Mouse (Mus musculus): ENCODE data around the gene BC035947. TPM values are rescaled to one million over a fixed set of nuclear protein-coding genes. Genes with fewer than 3 reads are reported as not detected.
A peak's percentile ranks its signal among the peaks of the same experiment; 100 is the strongest.

BC035947 gene
- polyA plus RNA-seq, 1 experiment from 2014 or later: 0.30 TPM

DNA sequence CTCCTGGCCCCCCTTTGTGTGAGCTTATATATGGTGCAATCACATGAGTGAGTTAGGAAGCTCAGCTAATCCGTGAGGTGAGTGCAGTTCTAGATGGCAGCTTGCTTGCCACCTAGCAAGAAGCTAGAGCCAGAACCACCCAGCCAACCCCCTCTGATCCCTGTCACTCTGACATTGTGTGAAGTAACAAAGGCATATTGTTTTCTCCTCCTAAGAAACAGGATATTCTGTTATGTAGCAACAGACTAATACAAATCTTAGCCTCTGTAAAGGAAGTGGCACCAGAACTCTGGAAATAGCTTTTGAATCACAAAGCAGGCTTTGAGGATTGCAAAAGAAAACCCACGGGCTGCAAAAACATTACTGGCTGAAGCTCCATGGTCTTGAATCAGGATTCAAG, 27.6 kb downstream of the BC035947 start:
- Histone ChIP-seq H3K4me3 (ENCODE audit: low read depth, low read length) (no peak overlapping the region), H3K27me3 (ENCODE audit: control insufficient read depth, insufficient read depth, low read length) (no peaks in the 10 kb centered on the region), H3K4me2 (no peak overlapping the region), H3K9ac (ENCODE audit: low read length) (no peak overlapping the region), H3K27ac (ENCODE audit: low read depth, low read length) (no peak overlapping the region), H3K9me3 (ENCODE audit: control insufficient read depth, low read length) (no peaks in the 10 kb centered on the region), H3K4me1 (ENCODE audit: control insufficient read depth, insufficient read depth, low read length) (peaks cover 6% of the 10 kb centered on the region; the same call in 1 of the 2 replicates), H3K36me3 (ENCODE audit: control insufficient read depth, insufficient read depth, low read length) (no peaks in the 10 kb centered on the region)
- 54% methylated on average over 2 of the region's 2 CpGs for WGBS
- ATAC-seq (ENCODE audit: low FRiP score) (no peak), DNase-seq (ENCODE audit: low spot score, missing footprints) (no peak)

DNA sequence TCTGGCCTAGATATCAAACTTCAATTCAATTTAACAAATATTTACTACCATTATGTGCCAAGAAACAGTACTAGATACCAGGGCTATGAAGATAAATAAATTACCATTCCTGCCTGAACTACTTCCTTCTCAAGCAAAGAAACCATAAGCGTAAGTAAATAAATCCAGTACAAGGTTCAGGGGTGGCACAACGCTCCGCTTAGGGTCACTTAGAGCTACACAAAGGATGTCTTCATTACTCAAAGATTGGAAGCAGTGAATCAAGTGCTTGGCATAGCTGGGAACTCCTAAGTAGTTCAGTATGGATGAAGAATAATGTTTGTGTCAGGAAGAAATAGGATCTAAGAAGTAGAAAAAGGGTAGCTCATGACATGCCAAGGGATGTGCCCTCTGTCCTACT, 28.5 kb downstream of the BC035947 start:
- Histone ChIP-seq H3K9ac (ENCODE audit: low read length) (no peak overlapping the region), H3K27ac (ENCODE audit: low read depth, low read length) (no peak overlapping the region), H3K4me1 (ENCODE audit: control insufficient read depth, insufficient read depth, low read length) (peaks cover 6% of the 10 kb centered on the region; the same call in 1 of the 2 replicates), H3K36me3 (ENCODE audit: control insufficient read depth, insufficient read depth, low read length) (no peaks in the 10 kb centered on the region), H3K27me3 (ENCODE audit: control insufficient read depth, insufficient read depth, low read length) (no peaks in the 10 kb centered on the region), H3K9me3 (ENCODE audit: control insufficient read depth, low read length) (no peaks in the 10 kb centered on the region), H3K4me2 (no peak overlapping the region), H3K4me3 (ENCODE audit: low read depth, low read length) (no peak overlapping the region)
- WGBS: 98% methylated on average over 3 of the region's 3 CpGs
- no peak for DNase-seq (ENCODE audit: low spot score, missing footprints)
- no peak for ATAC-seq (ENCODE audit: low FRiP score)

- no peak for DNase-seq (ENCODE audit: low spot score, missing footprints)
- H3K4me3 ChIP-seq (ENCODE audit: low read depth, low read length): no peak overlapping the region
- no peak overlapping the region for H3K9ac ChIP-seq (ENCODE audit: low read length)
- H3K4me1 ChIP-seq (ENCODE audit: control insufficient read depth, insufficient read depth, low read length): no peaks in the 10 kb centered on the region
- H3K4me2 ChIP-seq: no peak overlapping the region
- no peaks in the 10 kb centered on the region for H3K9me3 ChIP-seq (ENCODE audit: control insufficient read depth, low read length)
- H3K27me3 ChIP-seq (ENCODE audit: control insufficient read depth, insufficient read depth, low read length): no peaks in the 10 kb centered on the region
- no peak overlapping the region for H3K27ac ChIP-seq (ENCODE audit: low read depth, low read length)
- H3K36me3 ChIP-seq (ENCODE audit: control insufficient read depth, insufficient read depth, low read length): peaks cover 5% of the 10 kb centered on the region
- WGBS: 92% methylated on average over 5 of the region's 5 CpGs
- ATAC-seq (ENCODE audit: low FRiP score): no peak
Measured at GRCm38 (mm10) chr1:78472441-78472840, 39.5 kb downstream of the BC035947 start.

DNA sequence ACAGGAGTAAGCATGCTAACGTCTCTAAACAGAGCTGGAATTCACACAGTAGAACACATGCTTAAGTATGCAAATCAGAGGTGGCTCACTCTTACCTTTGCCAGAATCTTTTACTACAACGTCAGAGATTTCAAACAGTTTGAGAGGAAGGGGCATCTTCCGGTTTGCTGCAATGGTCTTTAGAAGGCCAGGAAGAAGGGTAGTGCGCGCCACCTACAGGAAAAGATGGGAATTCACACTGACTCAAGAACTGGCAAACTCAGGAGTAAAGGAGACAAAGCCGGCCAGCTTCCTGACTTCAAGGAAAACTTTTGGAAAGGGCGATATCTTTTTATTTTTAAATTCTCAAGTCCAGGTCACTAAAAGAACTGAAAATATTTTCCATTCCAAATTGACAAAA, 57.3 kb downstream of the BC035947 start:
- H3K36me3 ChIP-seq (ENCODE audit: control insufficient read depth, insufficient read depth, low read length): no peaks in the 10 kb centered on the region
- no peaks in the 10 kb centered on the region for H3K27me3 ChIP-seq (ENCODE audit: control insufficient read depth, insufficient read depth, low read length)
- ATAC-seq (ENCODE audit: low FRiP score) (peak; percentile 7; the same call in 1 of the 2 replicates), DNase-seq (ENCODE audit: low spot score, missing footprints) (peak; percentile 92)
- no peak overlapping the region for H3K27ac ChIP-seq (ENCODE audit: low read depth, low read length)
- no peak overlapping the region for H3K4me2 ChIP-seq
- no peak overlapping the region for H3K4me3 ChIP-seq (ENCODE audit: low read depth, low read length)
- H3K9ac ChIP-seq (ENCODE audit: low read length): no peak overlapping the region
- H3K4me1 ChIP-seq (ENCODE audit: control insufficient read depth, insufficient read depth, low read length): no peaks in the 10 kb centered on the region
- H3K9me3 ChIP-seq (ENCODE audit: control insufficient read depth, low read length): no peaks in the 10 kb centered on the region
- WGBS: 27% methylated on average over 7 of the region's 7 CpGs

DNA sequence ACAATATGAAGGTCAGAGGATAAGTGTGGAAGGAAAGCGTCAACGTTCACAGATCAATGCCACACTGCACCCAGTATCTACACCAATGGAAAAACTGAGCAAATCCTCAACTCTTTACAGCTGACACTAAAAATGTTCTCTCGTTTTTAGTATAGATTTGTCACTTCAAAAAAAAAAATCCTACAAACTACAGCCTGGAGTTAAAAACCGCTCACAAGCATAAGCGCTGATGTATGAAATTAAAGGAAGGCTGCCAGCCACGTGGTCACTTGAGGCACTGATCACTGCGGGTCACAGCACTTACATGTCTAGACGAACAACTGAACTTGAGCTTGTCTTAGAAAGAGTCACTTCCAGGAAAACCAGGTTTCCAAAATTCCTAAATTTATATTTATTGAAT, 58.1 kb downstream of the BC035947 start:
- H3K27ac ChIP-seq (ENCODE audit: low read depth, low read length): no peak overlapping the region
- H3K9ac ChIP-seq (ENCODE audit: low read length): no peak overlapping the region
- H3K4me2 ChIP-seq: no peak overlapping the region
- ATAC-seq (ENCODE audit: low FRiP score) (no peak), DNase-seq (ENCODE audit: low spot score, missing footprints) (no peak)
- H3K36me3 ChIP-seq (ENCODE audit: control insufficient read depth, insufficient read depth, low read length): no peaks in the 10 kb centered on the region
- H3K9me3 ChIP-seq (ENCODE audit: control insufficient read depth, low read length): no peaks in the 10 kb centered on the region
- no peak overlapping the region for H3K4me3 ChIP-seq (ENCODE audit: low read depth, low read length)
- no peaks in the 10 kb centered on the region for H3K27me3 ChIP-seq (ENCODE audit: control insufficient read depth, insufficient read depth, low read length)
- WGBS: 93% methylated on average over 8 of the region's 8 CpGs
- H3K4me1 ChIP-seq (ENCODE audit: control insufficient read depth, insufficient read depth, low read length): no peaks in the 10 kb centered on the region

- WGBS: 86% methylated on average over 6 of the region's 6 CpGs
- ATAC-seq (ENCODE audit: low FRiP score) (no peak), DNase-seq (ENCODE audit: low spot score, missing footprints) (no peak)
- H3K9ac ChIP-seq (ENCODE audit: low read length): no peak overlapping the region
- no peak overlapping the region for H3K27ac ChIP-seq (ENCODE audit: low read depth, low read length)
- H3K4me2 ChIP-seq: no peak overlapping the region
- no peaks in the 10 kb centered on the region for H3K36me3 ChIP-seq (ENCODE audit: control insufficient read depth, insufficient read depth, low read length)
- no peaks in the 10 kb centered on the region for H3K4me1 ChIP-seq (ENCODE audit: control insufficient read depth, insufficient read depth, low read length)
- no peak overlapping the region for H3K4me3 ChIP-seq (ENCODE audit: low read depth, low read length)
- no peaks in the 10 kb centered on the region for H3K9me3 ChIP-seq (ENCODE audit: control insufficient read depth, low read length)
- no peaks in the 10 kb centered on the region for H3K27me3 ChIP-seq (ENCODE audit: control insufficient read depth, insufficient read depth, low read length)
Measured at GRCm38 (mm10) chr1:78452544-78452943, 59.4 kb downstream of the BC035947 start.

GRCm38 (mm10) chr1:78451070-78451854, 60.7 kb downstream of the BC035947 start:
- WGBS: 83% methylated on average over 12 of the region's 12 CpGs
- ATAC-seq (ENCODE audit: low FRiP score) (no peak), DNase-seq (ENCODE audit: low spot score, missing footprints) (no peak)
- no peaks in the 10 kb centered on the region for H3K4me1 ChIP-seq (ENCODE audit: control insufficient read depth, insufficient read depth, low read length)
- no peak overlapping the region for H3K4me3 ChIP-seq (ENCODE audit: low read depth, low read length)
- no peak overlapping the region for H3K4me2 ChIP-seq
- H3K27ac ChIP-seq (ENCODE audit: low read depth, low read length): no peak overlapping the region
- no peaks in the 10 kb centered on the region for H3K27me3 ChIP-seq (ENCODE audit: control insufficient read depth, insufficient read depth, low read length)
- H3K9ac ChIP-seq (ENCODE audit: low read length): no peak overlapping the region
- H3K36me3 ChIP-seq (ENCODE audit: control insufficient read depth, insufficient read depth, low read length): no peaks in the 10 kb centered on the region
- H3K9me3 ChIP-seq (ENCODE audit: control insufficient read depth, low read length): no peaks in the 10 kb centered on the region

- H3K36me3 ChIP-seq (ENCODE audit: control insufficient read depth, insufficient read depth, low read length): peaks cover 5% of the 10 kb centered on the region; the same call in 1 of the 2 replicates
- 86% methylated on average over 1 of the region's 1 CpGs for WGBS
- DNase-seq (ENCODE audit: low spot score, missing footprints): no peak
Measured at GRCm38 (mm10) chr1:78448091-78448490, 63.9 kb downstream of the BC035947 start.

More at GRCm38 (mm10) chr1:78448091-78448490, 63.9 kb downstream of the BC035947 start:
- Histone ChIP-seq H3K9me3 (ENCODE audit: control insufficient read depth, low read length) (no peaks in the 10 kb centered on the region), H3K4me3 (ENCODE audit: low read depth, low read length) (no peak overlapping the region), H3K9ac (ENCODE audit: low read length) (no peak overlapping the region), H3K27ac (ENCODE audit: low read depth, low read length) (no peak overlapping the region), H3K4me2 (no peak overlapping the region), H3K27me3 (ENCODE audit: control insufficient read depth, insufficient read depth, low read length) (no peaks in the 10 kb centered on the region), H3K4me1 (ENCODE audit: control insufficient read depth, insufficient read depth, low read length) (no peaks in the 10 kb centered on the region)
- ATAC-seq (ENCODE audit: low FRiP score): no peak

All from midbrain, embryonic 11.5 days (tissue).